Mouse (Mus musculus) embryonic fibroblast, embryonic 13.5 days (primary cell): ENCODE results near the gene H2-M10.6. TPM values are rescaled to one million over a fixed set of nuclear protein-coding genes. Genes with fewer than 3 reads are reported as not detected.
"Not testable (repeated sequence)": the region's sequence is repeated elsewhere in the genome, so short reads cannot be mapped to it uniquely, and the experiment has no call there.

Source experiments
- H3K27ac ChIP-seq: 2 replicates; pipeline ENCODE4 v1.5.1; 2012; ENCODE audit warnings: low read length, control low read depth, inconsistent platforms; ENCODE audit not compliant: insufficient read depth
- H3K4me1 ChIP-seq: 2 replicates; pipeline ENCODE4 v1.6.1; 2011; ENCODE audit warnings: low read length; ENCODE audit not compliant: control insufficient read depth, insufficient read depth
- H3K4me3 ChIP-seq: 2 replicates; pipeline ENCODE4 v1.5.1; 2011; ENCODE audit warnings: mild to moderate bottlenecking, control low read depth, low read length; ENCODE audit not compliant: insufficient read depth
- CTCF ChIP-seq: IDR thresholded peaks from 2 replicates; pipeline ENCODE4 v1.5.1; 2011; ENCODE audit warnings: mild to moderate bottlenecking, control low read depth, low read length, moderate library complexity, borderline replicate concordance; ENCODE audit not compliant: insufficient read depth
- POLR2A ChIP-seq: IDR thresholded peaks from 2 replicates; pipeline ENCODE4 v1.6.1; 2011; ENCODE audit warnings: low read depth, mild to moderate bottlenecking, control low read depth, low read length, moderate library complexity
- polyA plus RNA-seq: library from polyadenylated mRNA; stranded (reverse); fragments of >200 nt; gene quantifications from 2 replicates; pipeline ENCODE4 v1.2.4, GENCODE M21; 2011; ENCODE audit warnings: low read depth; ENCODE audit not compliant: missing spikeins, insufficient read length

The H2-M10.6 gene
- polyA plus RNA-seq, 1 experiment, result not detected

GRCm38 (mm10) chr17:36825525-36825924 is 13.6 kb downstream of the H2-M10.6 start:
- Histone ChIP-seq H3K27ac (no peak overlapping the region), H3K4me1 (no peaks in the 10 kb centered on the region; the same call in 1 of the 2 replicates), H3K4me3 (no peak overlapping the region)
- no peak for TF ChIP-seq CTCF
- TF ChIP-seq POLR2A, result no peak

GRCm38 (mm10) chr17:36826002-36826401 is 14.0 kb downstream of the H2-M10.6 start:
- H3K4me3 ChIP-seq, H3K4me1 ChIP-seq, H3K27ac ChIP-seq: not testable (repeated sequence)
- peak; percentile 59; the same call in 1 of the 2 replicates for TF ChIP-seq CTCF

GRCm38 (mm10) chr17:36828488-36828887 is 16.5 kb downstream of the H2-M10.6 start:
- TF ChIP-seq CTCF, result no peak
- TF ChIP-seq POLR2A, result no peak
- no peak overlapping the region for H3K27ac ChIP-seq
- H3K4me3 ChIP-seq, result no peak overlapping the region
- H3K4me1 ChIP-seq, result no peaks in the 10 kb centered on the region; the same call in 1 of the 2 replicates

GRCm38 (mm10) chr17:36830470-36830869 is 18.5 kb downstream of the H2-M10.6 start:
- TF ChIP-seq POLR2A (no peak), CTCF (no peak)
- Histone ChIP-seq H3K4me1 (no peaks in the 10 kb centered on the region; the same call in 1 of the 2 replicates), H3K4me3 (no peak overlapping the region), H3K27ac (no peak overlapping the region)

- H3K4me3 ChIP-seq, result no peak overlapping the region
- no peaks in the 10 kb centered on the region for H3K4me1 ChIP-seq
- no peak overlapping the region for H3K27ac ChIP-seq
- no peak for TF ChIP-seq POLR2A
- TF ChIP-seq CTCF, result no peak
Measured at GRCm38 (mm10) chr17:36832694-36833093, 20.7 kb downstream of the H2-M10.6 start.

- TF ChIP-seq CTCF (no peak), POLR2A (no peak)
- Histone ChIP-seq H3K27ac (peak overlapping the region; percentile 80), H3K4me1 (peaks cover 3% of the 10 kb centered on the region; the same call in 1 of the 2 replicates), H3K4me3 (peak overlapping the region; percentile 30; the same call in 1 of the 2 replicates)
Measured at GRCm38 (mm10) chr17:36835591-36836426, 23.8 kb downstream of the H2-M10.6 start.

- peaks cover 3% of the 10 kb centered on the region; the same call in 1 of the 2 replicates for H3K4me1 ChIP-seq
- peak overlapping the region; percentile 80 for H3K27ac ChIP-seq
Measured at GRCm38 (mm10) chr17:36836427-36836812, 24.4 kb downstream of the H2-M10.6 start.

GRCm38 (mm10) chr17:36836874-36837647 is 25.1 kb downstream of the H2-M10.6 start, which contains the start of gene Trim26:
Trim26 (plus strand) TSS chr17:36837134.
- TF ChIP-seq POLR2A (peak; percentile 64), CTCF (no peak)
- Histone ChIP-seq H3K4me3 (peak within 1 kb of the TSS; percentile 75), H3K27ac (peak within 1 kb of the TSS; percentile 81), H3K4me1 (peaks cover 3% of the 10 kb centered on the region; the same call in 1 of the 2 replicates)

More at GRCm38 (mm10) chr17:36836427-36836812, 24.4 kb downstream of the H2-M10.6 start:
- TF ChIP-seq CTCF (no peak), POLR2A (no peak)
- H3K4me3 ChIP-seq, result peak overlapping the region; percentile 30

GRCm38 (mm10) chr17:36839001-36839400 is 27.0 kb downstream of the H2-M10.6 start:
- no peak overlapping the region for H3K27ac ChIP-seq
- peaks cover 14% of the 10 kb centered on the region for H3K4me1 ChIP-seq
- no peak for TF ChIP-seq POLR2A
- TF ChIP-seq CTCF, result no peak
- no peak overlapping the region for H3K4me3 ChIP-seq

- Histone ChIP-seq H3K4me3 (no peak overlapping the region), H3K27ac (no peak overlapping the region), H3K4me1 (peaks cover 19% of the 10 kb centered on the region)
- TF ChIP-seq POLR2A (no peak), CTCF (no peak)
Measured at GRCm38 (mm10) chr17:36839931-36840330, 28.0 kb downstream of the H2-M10.6 start.
